Mouse (Mus musculus) midbrain, embryonic 12.5 days (tissue): ENCODE results near the gene Lca5l. TPM values are rescaled to one million over a fixed set of nuclear protein-coding genes. Genes with fewer than 3 reads are reported as not detected.

Experiments
- polyA plus RNA-seq: library from polyadenylated mRNA; unstranded; fragments of >200 nt; fragmentation: Nextera tagmentation; extraction: Ambion mirVana; gene quantifications from 2 replicates; pipeline ENCODE4 v1.2.1, GENCODE M21; 2016

Gene Lca5l
- polyA plus RNA-seq, 1 experiment from 2014 or later: 1.6 TPM

Other genes with a start within 250 kb of the Lca5l start
- gene Psmg1, start 201.3 kb downstream of the Lca5l start, polyA plus RNA-seq: 72.0 and 72.5 TPM in 2 replicates
- gene Brwd1, start 109.7 kb downstream of the Lca5l start, polyA plus RNA-seq: 210 and 222 TPM in 2 replicates
- 718 and 726 TPM in 2 replicates for gene Hmgn1, start 64.5 kb downstream of the Lca5l start, polyA plus RNA-seq
- gene Wrb, start 46.9 kb downstream of the Lca5l start, polyA plus RNA-seq: 116 and 124 TPM in 2 replicates
- gene Sh3bgr, start 8.2 kb upstream of the Lca5l start, polyA plus RNA-seq: 0.84 and 2.5 TPM in 2 replicates
- 1.0 and 1.4 TPM in 2 replicates for gene B3galt5, start 43.5 kb upstream of the Lca5l start, polyA plus RNA-seq